Mouse (Mus musculus): Measurements from ENCODE around the gene Lefty1. TPM values are rescaled to one million over a fixed set of nuclear protein-coding genes. Genes with fewer than 3 reads are reported as not detected.

Gene Lefty1
- total and polyA plus RNA-seq, 2 experiments from 2014 or later = 0.29 TPM; not detected in 1

DNA sequence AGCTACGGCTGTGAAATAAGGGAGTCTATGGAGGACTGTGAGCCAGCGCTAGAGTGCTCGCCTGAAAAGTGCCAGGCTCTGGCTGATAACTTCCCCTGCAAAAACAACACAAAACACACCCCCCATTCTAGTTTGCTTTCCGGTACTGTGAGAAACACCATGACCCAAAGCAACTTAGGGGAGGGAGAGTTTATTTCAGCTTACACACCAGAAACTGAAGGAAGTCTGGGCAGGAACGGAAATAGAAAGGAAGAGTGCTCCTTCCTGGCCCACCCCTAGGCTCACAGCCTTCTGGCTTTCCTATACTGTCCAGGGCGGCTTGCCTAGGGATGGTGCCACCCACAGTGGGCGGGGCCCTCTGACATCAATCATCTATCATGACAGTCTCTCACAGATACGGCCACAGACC lies 22.2 kb downstream of the Lefty1 start:
- ATAC-seq (no peak), DNase-seq (ENCODE audit: low spot score) (no peak)
- H3K9ac ChIP-seq (replicated peaks; ENCODE audit: low read length) = no peak overlapping the region
- H3K4me1 ChIP-seq (ENCODE audit: insufficient read depth, low read length) = no peaks in the 10 kb centered on the region
- H3K27ac ChIP-seq = no peak overlapping the region
- H3K4me2 ChIP-seq (ENCODE audit: low read depth, low read length) = no peak overlapping the region
- H3K27me3 ChIP-seq (ENCODE audit: insufficient read depth, low read length) = no peaks in the 10 kb centered on the region
- 88% methylated on average over 8 of the region's 8 CpGs for WGBS
- no peak for TF ChIP-seq CTCF (IDR thresholded peaks at IDR 0.05; ENCODE audit: low read depth)
- no peaks in the 10 kb centered on the region for H3K9me3 ChIP-seq (ENCODE audit: low read length)
- no peaks in the 10 kb centered on the region for H3K36me3 ChIP-seq (ENCODE audit: insufficient read depth, low read length)
- no peak overlapping the region for H3K4me3 ChIP-seq (ENCODE audit: low read length)

GRCm38 (mm10) chr1:180957989-180958388 lies 23.2 kb downstream of the Lefty1 start:
- Histone ChIP-seq H3K4me2 (ENCODE audit: low read depth, low read length) (no peak overlapping the region), H3K9me3 (ENCODE audit: low read length) (no peaks in the 10 kb centered on the region), H3K36me3 (ENCODE audit: insufficient read depth, low read length) (no peaks in the 10 kb centered on the region), H3K4me3 (ENCODE audit: low read length) (no peak overlapping the region), H3K4me1 (ENCODE audit: insufficient read depth, low read length) (no peaks in the 10 kb centered on the region), H3K27ac (no peak overlapping the region), H3K9ac (replicated peaks; ENCODE audit: low read length) (no peak overlapping the region), H3K27me3 (ENCODE audit: insufficient read depth, low read length) (no peaks in the 10 kb centered on the region)
- WGBS = 86% methylated on average over 3 of the region's 3 CpGs
- TF ChIP-seq CTCF (IDR thresholded peaks at IDR 0.05; ENCODE audit: low read depth) = no peak
- ATAC-seq (no peak), DNase-seq (ENCODE audit: low spot score) (no peak)

- Histone ChIP-seq H3K4me1 (ENCODE audit: insufficient read depth, low read length) (no peaks in the 10 kb centered on the region), H3K4me2 (ENCODE audit: low read depth, low read length) (no peak overlapping the region), H3K36me3 (ENCODE audit: insufficient read depth, low read length) (no peaks in the 10 kb centered on the region), H3K9ac (replicated peaks; ENCODE audit: low read length) (no peak overlapping the region), H3K4me3 (ENCODE audit: low read length) (no peak overlapping the region), H3K27me3 (ENCODE audit: insufficient read depth, low read length) (no peaks in the 10 kb centered on the region), H3K9me3 (ENCODE audit: low read length) (no peaks in the 10 kb centered on the region), H3K27ac (no peak overlapping the region)
- DNase-seq (ENCODE audit: low spot score) (no peak), ATAC-seq (no peak)
- no peak for TF ChIP-seq CTCF (IDR thresholded peaks at IDR 0.05; ENCODE audit: low read depth)
- WGBS = 68% methylated on average over 3 of the region's 3 CpGs
Observed at GRCm38 (mm10) chr1:180958797-180959196, 24.0 kb downstream of the Lefty1 start.

- no peaks in the 10 kb centered on the region for H3K36me3 ChIP-seq (ENCODE audit: insufficient read depth, low read length)
- no peak for ATAC-seq
- no peak overlapping the region for H3K4me2 ChIP-seq (ENCODE audit: low read depth, low read length)
- no peak overlapping the region for H3K27ac ChIP-seq
- no peaks in the 10 kb centered on the region for H3K9me3 ChIP-seq (ENCODE audit: low read length)
- WGBS = 94% methylated on average over 3 of the region's 3 CpGs
- no peaks in the 10 kb centered on the region for H3K4me1 ChIP-seq (ENCODE audit: insufficient read depth, low read length)
- H3K9ac ChIP-seq (replicated peaks; ENCODE audit: low read length) = no peak overlapping the region
- TF ChIP-seq CTCF (IDR thresholded peaks at IDR 0.05; ENCODE audit: low read depth) = no peak
- H3K4me3 ChIP-seq (ENCODE audit: low read length) = no peak overlapping the region
- H3K27me3 ChIP-seq (ENCODE audit: insufficient read depth, low read length) = no peaks in the 10 kb centered on the region
- DNase-seq (ENCODE audit: low spot score) = no peak
Observed at GRCm38 (mm10) chr1:180965786-180966185, 31.0 kb downstream of the Lefty1 start.

DNA sequence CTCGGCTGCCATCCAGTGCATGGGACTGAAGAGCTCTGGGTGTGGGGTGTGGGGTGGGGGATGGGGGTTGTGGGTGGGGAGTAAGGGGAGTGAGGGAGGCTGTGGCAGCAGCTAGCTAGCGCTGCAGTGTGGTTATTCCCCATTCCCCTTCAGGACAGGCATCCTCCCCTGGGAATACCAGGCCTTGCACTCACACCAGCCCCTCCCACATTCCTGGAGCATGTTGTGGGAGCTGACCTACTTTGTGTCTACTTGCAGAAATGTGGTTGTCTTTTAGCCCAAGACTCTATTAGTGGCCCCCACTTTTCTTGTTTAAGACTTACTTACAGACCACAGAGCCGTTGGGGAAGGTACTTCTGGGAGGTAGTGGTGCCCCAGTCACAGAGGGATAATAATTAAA lies 31.7 kb downstream of the Lefty1 start:
- H3K4me2 ChIP-seq (ENCODE audit: low read depth, low read length) = no peak overlapping the region
- no peak overlapping the region for H3K4me3 ChIP-seq (ENCODE audit: low read length)
- no peak overlapping the region for H3K9ac ChIP-seq (replicated peaks; ENCODE audit: low read length)
- H3K27me3 ChIP-seq (ENCODE audit: insufficient read depth, low read length) = no peaks in the 10 kb centered on the region
- WGBS = 64% methylated on average over 3 of the region's 3 CpGs
- H3K36me3 ChIP-seq (ENCODE audit: insufficient read depth, low read length) = no peaks in the 10 kb centered on the region
- no peak; the same call in 1 of the 2 replicates for ATAC-seq
- no peak for DNase-seq (ENCODE audit: low spot score)
- H3K4me1 ChIP-seq (ENCODE audit: insufficient read depth, low read length) = no peaks in the 10 kb centered on the region
- no peak overlapping the region for H3K27ac ChIP-seq
- TF ChIP-seq CTCF (IDR thresholded peaks at IDR 0.05; ENCODE audit: low read depth) = no peak
- H3K9me3 ChIP-seq (ENCODE audit: low read length) = no peaks in the 10 kb centered on the region

DNA sequence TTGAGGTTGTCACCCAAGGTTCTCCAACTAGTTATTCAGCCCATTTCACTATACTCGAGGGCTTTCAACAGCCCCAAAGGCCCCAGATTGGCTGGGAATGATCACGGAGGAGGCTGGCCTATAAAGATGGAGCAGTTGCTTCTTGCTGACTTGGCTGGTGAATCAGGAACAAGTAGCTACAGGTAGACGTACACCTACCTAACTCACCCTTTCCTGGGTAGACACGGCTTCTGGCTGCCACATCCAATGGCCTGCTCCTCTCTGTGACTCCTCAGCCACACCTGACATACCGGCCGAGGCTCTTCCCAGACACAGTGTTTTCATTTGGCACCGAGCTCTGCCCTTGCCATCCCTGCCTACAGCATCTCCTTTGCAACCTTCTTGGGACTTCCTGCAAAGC lies 32.4 kb downstream of the Lefty1 start:
- H3K36me3 ChIP-seq (ENCODE audit: insufficient read depth, low read length) = no peaks in the 10 kb centered on the region
- no peak overlapping the region for H3K4me2 ChIP-seq (ENCODE audit: low read depth, low read length)
- H3K4me1 ChIP-seq (ENCODE audit: insufficient read depth, low read length) = no peaks in the 10 kb centered on the region
- H3K9ac ChIP-seq (replicated peaks; ENCODE audit: low read length) = no peak overlapping the region
- 94% methylated on average over 7 of the region's 7 CpGs for whole genome bisulfite sequencing
- H3K9me3 ChIP-seq (ENCODE audit: low read length) = no peaks in the 10 kb centered on the region
- no peak overlapping the region for H3K4me3 ChIP-seq (ENCODE audit: low read length)
- TF ChIP-seq CTCF (IDR thresholded peaks at IDR 0.05; ENCODE audit: low read depth) = no peak
- no peaks in the 10 kb centered on the region for H3K27me3 ChIP-seq (ENCODE audit: insufficient read depth, low read length)
- no peak for ATAC-seq
- DNase-seq (ENCODE audit: low spot score) = no peak
- no peak overlapping the region for H3K27ac ChIP-seq

GRCm38 (mm10) chr1:180972941-180973340 lies 38.1 kb downstream of the Lefty1 start:
- ATAC-seq = no peak
- Histone ChIP-seq H3K9me3 (ENCODE audit: low read length) (no peaks in the 10 kb centered on the region), H3K4me1 (ENCODE audit: insufficient read depth, low read length) (no peaks in the 10 kb centered on the region), H3K27ac (no peak overlapping the region), H3K27me3 (ENCODE audit: insufficient read depth, low read length) (no peaks in the 10 kb centered on the region), H3K9ac (replicated peaks; ENCODE audit: low read length) (no peak overlapping the region), H3K4me3 (ENCODE audit: low read length) (no peak overlapping the region), H3K4me2 (ENCODE audit: low read depth, low read length) (no peak overlapping the region), H3K36me3 (ENCODE audit: insufficient read depth, low read length) (no peaks in the 10 kb centered on the region)
- no peak for TF ChIP-seq CTCF (IDR thresholded peaks at IDR 0.05; ENCODE audit: low read depth)
- no peak for DNase-seq (ENCODE audit: low spot score)
- 59% methylated on average over 9 of the region's 11 CpGs for WGBS
